Mouse (Mus musculus) thymus, adult 18-20 months (tissue): ENCODE results near the gene Rps3.

Source experiments
- DNase-seq, 2 experiments: peaks; one replicate each; pipeline ENCODE4 v3.0.0; 2022; ENCODE audit warnings: mixed read lengths in 2 of 2

Rps3 gene

DNA sequence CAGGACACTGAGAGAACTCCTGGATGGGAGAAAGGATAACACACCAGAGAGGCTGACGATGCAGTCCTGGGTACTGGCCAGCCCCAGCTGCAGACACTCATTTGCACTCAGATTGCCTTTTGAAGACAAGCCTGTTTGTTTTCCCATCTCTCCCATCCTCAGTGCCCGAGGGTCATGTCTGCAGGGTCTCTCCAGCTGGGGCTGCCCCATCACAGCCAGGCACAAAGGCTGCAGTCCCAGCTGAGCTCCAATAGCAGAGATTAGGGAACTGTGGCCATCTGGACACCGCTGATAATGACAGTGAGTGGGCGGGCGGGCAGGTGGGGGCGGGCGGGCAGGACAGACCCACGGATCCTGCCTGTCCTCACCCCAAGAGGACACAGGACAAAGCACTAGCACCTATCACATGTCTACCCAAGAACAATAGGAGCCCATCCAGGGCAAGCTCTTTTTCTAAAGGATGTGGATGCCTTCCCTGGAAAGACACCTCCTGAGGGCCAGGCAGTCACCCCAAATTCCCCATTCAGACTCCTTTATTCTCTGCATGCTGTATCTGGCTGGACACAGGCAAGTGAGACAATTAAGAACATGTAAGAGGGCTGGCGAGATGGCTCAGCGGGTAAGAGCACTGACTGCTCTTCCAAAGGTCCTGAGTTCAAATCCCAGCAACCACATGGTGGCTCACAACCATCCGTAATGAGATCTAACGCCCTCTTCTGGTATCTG is 8.5 kb downstream of the Rps3 start:
- DNase-seq = no peak

DNA sequence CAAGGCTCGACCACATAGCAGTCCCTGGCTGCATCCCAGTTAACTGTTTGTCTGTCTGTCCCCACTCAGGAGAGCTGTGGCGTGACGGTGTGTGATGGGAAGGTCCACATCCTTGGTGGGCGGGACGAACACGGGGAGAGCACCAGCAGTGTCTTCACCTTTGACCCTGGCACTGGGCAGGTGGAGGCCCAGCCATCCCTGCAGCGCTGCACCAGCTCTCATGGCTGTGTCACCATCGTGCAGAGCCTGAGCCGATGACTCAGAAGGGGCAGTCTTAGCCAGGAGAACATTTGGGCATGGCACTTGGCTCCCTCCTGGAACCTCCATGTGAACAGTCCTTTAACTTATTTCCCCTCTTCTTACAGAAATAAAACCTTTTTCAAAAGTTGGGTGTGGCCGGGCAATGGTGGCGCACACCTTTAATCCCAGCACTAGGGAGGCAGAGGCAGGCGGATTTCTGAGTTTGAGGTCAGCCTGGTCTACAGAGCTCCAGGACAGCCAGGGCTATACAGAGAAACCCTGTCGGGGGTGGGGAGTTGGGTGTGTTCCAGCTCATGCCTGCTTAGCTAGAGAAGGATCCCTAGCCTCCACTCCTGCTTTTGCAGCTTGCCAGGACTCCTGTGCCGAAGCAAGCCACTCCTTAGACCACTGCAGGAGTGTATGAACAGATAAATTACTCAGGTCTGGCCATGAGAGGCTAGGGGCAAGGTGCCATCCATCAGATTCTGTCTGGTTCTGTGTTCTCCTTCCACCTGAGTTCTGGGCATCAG is 9.7 kb downstream of the Rps3 start:
- no peak for DNase-seq

DNA sequence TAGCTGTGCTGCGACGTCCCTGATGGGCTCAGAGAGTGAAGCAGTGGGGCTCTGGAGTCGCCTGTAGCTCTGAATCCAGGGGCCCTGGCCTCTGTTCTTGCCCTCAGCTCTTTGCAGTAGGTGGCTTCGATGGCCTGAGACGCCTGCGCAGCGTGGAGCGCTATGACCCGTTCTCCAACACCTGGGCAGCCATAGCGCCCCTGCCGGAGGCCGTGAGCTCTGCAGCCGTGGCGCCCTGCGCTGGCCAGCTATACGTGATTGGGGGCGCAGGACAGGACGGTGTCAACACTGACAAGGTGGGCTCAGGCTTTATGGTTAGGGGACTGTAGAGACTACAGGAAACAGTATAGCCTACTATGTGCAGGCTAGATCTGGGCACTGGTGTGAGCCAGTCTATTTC is 12.0 kb downstream of the Rps3 start:
- no peak for DNase-seq

DNA sequence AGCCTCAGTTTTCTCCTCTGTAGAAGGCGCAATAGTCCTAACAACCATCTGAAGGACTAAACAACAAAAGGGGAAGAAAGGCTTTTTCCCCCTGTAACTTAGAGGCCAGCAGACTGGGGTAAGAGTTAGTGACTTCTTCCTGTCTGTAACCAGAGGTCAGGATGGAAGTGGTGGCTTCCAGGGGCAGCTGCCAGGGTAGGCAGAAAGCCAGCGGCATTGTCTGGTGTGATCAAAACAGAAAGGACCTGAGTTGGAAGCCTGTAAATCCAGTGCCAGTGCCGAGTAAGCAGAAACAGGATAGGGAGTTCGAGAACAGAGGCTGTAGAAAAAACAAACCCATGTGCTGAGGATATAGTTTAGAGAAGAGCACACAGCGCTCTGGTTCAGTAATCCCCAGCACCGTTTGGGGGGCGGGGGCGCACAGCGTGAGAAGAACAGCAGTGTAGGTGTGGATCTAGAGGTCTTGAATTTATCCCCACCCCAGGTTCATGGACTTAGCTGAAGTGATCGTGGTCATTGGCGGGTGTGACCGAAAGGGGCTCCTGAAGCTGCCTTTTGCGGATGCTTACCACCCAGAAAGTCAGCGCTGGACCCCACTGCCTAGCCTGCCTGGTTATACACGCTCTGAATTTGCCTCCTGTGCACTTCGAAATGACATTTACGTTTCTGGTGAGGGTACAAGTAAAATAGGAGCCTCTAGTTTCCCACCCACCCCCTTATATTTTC is 13.7 kb downstream of the Rps3 start:
- DNase-seq = no peak

DNA sequence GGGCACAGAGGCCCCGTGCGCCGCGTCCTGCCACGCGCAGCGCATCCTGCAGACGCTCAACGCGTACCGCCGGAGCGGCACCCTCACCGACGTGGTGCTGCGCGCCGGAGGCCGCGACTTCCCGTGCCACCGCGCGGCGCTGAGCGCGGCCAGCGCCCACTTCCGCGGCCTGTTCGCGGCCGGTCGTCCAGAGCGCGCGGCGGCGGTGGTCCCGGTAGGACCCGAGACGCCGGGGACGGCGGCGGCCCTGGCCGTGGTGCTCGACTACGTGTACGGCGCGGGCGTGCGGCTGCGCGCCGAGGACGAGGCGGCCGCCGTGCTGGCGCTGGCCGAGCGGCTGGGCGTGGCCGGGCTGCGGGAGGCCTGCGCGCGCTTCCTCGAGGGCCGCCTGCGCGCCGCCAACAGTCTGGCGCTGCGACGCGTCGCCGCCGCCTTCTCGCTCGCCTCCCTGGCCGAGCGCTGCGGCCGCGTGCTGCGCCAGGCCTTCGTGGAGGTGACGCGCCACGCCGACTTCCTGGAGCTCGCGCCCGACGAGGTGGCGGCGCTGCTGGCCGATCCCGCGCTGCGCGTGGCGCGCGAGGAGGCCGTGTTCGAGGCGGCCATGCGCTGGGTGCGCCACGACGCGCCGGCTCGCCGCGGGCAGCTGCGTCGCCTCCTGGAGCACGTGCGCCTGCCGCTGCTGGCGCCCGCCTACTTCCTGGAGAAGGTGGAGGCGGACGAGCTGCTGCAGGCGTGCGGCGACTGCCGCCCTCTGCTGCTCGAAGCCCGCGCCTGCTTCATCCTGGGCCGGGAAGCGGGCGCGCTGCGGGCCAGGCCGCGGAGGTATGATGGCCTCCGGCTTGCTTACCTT is 15.0 kb downstream of the Rps3 start:
- peak; percentile 69 for DNase-seq

DNA sequence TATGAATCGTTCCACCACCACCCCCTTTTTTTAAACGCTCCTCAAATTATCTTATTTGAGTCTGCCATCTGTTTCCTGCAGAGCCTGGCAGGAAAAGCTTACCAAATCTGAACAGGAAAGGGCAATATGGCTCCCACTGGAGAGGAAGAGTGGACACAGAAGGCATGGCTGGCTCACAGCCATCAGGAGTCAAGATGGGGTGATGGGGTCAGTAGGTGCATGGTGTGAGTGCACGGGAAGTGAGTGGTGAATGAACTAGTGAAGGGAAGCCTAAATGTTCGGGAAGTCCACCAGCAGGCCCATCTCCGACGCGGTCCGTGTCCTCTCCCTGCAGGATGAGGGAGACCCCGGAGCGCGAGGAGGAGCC is 15.6 kb downstream of the Rps3 start:
- DNase-seq = no peak

DNA sequence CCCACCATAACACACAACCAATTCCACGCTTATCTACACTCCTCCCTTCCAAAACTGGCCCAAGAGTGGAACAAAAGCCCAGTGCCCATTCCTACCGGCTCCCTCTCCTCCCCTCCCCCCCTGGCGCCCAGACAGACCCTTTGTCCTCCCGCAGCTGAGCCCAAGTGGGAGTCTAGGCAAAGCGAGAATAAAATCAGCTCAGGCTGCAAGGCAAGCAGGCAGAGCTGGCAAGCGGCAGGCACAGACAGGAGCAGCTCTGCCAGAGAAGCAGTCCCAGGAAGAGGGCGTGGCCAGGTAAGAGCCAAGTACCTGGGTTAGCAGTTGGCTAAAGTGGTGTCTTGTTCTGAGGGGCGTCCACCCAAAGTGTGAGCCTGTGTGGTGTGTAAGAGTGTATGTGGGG is 17.7 kb downstream of the Rps3 start, which contains the start of gene Klhl35:
Gene Klhl35, plus strand, starts transcription at position 194 of the 400 bp plus-strand sequence.
- DNase-seq = no peak

DNA sequence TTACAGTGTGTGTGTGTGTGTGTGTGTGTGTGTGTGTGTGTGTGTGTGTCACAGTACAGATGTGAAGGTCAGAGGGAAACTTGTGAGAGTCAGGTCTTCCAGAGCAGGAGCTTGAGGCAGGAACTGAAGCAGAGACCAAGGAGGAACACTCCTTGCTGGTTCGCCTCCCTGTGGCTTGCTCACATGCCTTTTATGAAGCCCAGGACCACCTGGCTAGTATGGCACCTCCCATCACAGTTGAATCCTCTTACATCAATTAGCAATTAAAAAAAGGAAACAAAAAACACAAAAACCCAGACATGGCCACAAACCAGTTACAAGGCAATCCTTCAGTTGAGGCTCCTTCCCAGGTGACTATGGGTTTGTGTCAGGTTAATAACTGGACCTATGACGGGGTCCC is 20.4 kb downstream of the Rps3 start:
- DNase-seq = no peak

DNA sequence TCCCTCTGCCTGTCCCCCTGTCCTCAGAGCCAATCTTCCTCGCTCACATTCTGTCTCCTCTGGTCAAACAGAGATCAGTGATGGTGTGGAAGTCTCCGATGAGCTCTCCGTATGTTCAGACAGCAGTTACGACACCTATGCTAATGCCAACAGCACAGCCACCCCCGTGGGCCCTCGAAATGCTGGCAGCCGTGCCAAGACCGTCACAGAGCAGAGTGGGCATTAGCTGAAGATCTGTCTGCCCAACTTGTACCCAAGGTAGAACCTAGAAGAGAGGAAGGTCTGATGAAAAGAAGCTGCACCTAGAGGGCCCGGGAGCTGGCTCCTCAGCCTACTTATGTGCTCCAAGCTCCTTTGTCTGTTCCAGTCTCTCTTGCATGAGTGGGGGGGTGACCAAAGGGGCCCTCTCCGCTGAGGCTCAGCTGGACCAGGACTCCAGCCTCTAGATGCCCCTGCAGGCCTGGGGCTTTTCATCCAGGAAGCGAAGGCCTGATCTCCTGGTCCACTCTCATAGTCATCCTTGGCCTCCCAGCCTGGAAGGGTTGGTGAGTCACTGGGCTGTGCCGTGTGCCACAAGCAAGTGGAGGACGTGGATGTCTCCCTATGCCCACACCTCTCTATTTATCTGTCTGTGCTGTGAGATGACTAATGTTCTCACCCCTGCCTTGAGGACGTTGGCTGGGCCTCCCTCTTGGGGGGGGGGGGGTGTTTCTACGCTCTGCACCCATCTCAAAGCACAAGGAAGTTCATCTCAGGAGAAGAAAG is 23.5 kb downstream of the Rps3 start:
- DNase-seq = no peak

DNA sequence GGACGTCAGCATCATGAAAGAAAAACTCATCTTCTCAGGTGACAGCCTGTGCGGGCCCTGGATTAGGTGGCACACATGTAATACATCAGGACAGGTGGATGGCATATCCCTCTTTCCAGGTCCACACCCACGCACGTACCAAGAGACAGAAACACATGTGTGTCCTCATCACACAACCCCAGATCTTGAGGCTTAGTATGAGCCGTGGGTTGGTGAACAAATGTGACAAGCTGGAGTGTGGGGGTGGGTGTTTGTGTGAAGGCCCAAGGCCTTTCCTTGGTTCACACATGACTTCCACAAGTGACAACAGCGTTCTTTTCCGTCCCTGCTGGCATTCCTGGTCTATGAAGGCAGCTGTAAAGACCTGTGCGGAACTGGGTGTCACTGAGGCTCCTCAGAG is 24.7 kb downstream of the Rps3 start:
- DNase-seq = no peak

DNA sequence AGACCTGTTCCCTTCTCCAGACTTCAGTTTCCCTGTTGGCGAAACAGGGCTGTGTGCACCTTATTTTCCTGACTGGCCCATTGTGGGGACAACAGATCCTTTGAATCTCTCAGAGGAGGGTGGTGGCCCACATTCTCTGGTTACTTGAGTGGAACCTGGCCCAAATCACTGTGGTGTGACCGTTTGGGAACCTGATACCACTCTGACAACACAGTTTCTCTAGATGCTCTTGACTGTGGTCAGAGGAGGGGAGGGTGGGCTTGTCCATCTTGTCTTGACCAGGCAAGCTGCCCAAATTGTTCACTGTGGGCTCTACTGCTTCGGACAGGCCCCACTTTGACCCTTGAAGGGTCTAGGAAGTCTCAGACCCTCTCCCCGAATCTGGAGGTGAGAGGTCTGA is 29.5 kb downstream of the Rps3 start:
- no peak for DNase-seq

DNA sequence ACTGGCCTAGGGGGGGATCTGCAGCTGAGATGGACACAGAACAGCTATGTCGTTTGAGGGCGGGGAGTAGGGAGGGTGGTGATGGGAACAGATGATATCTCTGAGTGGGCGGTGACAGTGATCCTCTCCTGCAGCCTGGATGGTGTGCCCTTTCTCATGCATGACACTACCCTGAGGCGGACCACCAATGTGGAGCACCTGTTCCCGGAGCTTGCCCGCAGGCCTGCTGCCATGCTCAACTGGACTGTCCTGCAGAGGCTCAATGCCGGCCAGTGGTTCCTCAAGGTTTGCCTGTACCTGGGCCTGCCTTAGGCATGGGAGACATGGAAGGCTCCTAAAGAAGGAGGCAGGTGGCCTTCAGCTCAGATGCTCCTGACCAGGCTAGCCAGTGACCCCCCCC is 30.7 kb downstream of the Rps3 start:
- no peak for DNase-seq

DNA sequence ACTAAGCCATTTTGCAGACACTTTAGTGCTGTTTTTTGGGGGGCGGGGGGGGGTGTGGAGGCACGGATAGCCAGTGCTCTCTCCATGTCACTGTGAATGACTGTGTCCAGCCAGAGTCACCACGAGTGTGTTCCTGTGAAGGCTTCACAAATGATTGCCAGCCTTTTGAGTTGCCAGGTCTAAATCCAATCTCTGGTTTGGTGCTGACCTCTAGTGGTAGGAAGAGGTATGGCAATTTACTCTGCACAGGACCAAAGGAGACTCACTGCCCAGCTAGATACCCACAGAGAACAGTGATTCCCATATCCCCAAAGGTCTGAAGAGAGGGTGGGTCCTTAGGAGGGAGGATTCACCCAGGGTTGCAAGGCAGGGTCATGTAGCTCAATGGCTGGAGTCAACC is 32.8 kb downstream of the Rps3 start:
- DNase-seq = peak in 1 of 2 experiments; percentile 35

DNA sequence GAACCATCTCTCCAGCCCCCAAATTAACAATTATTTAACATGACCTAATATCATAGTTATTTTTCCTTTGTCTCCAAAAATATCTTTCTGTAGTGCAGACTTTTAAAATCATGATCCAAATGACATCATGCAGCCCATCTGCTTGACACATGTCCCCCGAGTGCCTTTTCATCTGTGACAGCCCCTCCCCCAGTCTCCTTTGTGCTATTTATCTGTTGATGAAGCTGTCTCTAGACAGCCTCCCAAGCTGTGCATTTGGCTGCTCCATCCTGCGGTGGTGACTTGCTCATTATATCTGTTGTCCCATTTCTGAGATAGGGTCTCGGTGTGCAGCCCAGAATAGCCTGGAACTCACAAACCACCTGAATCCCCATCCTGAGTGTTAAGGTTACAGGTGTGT is 33.8 kb downstream of the Rps3 start:
- no peak for DNase-seq

DNA sequence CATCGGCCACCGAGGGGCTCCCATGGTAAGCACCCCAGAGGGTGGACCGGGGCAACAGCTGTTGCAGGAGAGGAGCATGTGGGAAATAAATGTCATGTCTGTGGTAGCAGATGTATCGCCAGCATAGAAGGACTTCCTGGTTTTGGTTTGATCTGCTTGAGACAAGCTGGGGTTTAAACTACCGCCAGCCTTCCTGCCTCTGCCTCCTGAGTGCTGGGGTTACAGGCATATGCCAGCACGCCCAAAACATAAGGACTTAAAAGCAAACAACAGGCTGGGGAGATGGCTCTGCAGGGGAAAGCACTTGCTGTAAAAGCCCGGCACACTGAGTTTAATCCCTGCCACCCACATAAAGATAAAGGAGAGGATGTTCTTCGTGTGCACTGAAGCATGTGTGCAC is 34.5 kb downstream of the Rps3 start:
- peak in 1 of 2 experiments; percentile 23 for DNase-seq

DNA sequence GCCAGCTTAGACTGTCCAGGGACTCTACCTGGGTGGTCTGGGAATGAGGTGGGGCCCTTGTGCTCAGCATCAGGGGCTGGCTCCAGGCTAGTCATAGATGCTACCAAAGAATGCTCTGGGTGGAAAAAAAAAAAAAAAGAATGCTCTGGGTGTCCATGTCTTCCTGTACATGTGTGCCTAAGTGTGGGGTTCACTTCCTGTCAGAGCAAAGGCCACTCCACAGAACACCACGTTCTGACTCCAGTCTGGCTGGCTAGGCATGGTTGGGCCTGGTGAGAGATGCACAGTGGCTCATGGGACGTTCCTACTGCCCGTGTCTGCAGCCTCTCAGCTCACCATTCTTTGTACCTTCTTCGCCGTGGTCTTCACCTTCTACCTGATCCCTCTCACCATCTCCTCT is 34.9 kb downstream of the Rps3 start:
- DNase-seq = no peak

DNA sequence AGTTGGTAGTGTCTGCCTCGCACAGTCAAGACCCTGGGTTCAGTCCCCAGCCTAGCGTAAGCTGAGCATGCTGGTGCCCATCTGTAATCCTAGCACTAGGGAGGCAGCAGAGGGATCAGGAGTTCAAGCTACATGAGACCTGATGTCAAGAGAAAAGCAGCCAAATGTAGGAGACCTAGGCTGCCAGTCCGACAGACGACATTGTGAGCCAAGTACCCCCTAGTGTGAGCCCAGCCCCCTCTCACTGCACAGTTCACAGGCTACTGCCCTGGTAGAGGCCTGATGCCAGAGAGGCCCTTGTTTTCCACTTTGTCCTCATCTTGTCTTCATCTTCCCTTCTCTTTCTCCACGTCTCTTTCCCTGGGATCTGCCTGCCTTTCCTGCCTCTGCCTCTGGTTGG is 36.2 kb downstream of the Rps3 start:
- no peak for DNase-seq

DNA sequence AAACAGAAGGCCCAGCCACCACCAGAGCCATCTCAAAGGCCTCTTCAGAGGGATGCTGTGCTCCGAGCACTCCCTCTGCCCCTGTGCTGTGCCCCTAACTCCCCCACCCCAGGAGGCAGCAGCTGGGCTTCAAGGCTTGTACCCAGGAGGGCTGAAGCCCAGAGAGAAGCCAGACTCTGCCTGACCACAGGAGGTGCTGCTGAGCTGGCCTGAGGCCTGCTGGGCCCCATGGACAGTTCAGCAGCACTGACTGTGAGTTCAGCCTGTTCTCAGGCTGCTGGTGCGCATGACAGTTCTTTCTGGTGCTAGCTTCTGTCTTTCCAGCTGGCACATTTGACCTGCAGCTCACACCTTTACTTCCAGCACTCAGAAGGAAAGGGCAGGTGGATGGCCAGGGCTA is 37.7 kb downstream of the Rps3 start:
- DNase-seq = no peak

DNA sequence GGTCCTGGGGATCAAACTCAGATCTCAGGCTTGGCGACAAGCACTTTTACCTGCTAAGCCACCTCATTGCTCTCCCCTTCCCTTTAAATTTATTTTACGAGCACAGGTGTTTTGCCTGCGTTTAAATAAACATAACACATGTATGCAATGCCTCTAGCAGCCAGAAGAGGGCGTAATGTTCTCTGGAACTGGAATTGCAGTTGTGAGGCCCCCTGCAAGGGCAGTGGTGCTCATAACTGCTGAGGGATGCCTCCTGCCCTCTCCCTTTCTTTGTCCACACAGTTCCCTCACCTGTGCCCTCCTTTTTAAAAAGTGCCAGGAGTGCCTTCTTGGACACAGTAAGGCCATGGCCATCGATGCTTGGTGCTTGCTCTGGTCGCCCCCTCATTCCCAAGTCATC is 39.5 kb downstream of the Rps3 start:
- DNase-seq = no peak

DNA sequence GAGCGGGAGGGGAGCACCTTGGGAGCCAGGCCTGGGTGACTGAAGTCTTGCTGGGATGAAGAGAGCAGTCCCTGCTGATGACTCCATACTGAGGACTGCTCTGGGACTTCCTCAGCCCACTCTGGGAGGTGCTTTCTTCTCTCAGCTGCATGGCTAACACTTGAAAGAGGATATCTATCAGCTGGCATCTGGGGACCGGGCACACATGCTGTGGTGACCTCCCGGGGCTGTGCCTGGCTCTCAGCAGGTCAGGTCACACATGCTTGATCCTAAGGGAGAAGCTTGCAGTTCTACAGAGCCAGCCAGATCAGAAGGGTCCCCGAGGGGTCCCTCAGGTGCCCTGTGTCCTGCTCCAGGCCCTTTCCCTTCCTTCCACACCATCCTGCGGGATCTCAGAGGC is 40.4 kb downstream of the Rps3 start:
- DNase-seq = no peak

DNA sequence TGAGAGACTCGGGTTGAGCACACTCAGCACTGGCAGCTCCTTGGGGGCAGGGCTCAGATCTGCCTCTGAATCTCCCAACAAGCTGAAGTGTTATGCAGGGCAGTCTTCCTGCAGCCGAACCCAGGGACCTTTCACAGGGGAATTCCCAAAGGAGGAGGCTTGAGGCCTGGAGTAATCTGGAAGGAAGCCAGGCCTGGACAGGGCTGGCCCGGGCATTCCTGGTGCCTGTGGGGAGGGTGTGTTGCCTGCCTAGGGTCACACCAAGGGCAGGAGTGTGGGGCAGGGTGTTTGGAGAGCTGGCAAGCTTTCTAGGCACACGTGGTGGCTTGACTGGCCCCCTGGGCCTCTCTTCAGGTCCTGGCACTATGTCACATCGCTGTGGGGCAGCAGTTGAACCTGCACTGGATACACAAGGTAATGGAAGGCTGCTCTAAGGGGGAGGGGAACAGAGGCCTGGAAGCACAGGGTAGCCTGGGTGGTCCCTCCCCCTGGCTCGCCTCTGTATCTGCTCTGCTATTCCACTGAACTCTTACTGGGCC is 41.9 kb downstream of the Rps3 start:
- DNase-seq = no peak

DNA sequence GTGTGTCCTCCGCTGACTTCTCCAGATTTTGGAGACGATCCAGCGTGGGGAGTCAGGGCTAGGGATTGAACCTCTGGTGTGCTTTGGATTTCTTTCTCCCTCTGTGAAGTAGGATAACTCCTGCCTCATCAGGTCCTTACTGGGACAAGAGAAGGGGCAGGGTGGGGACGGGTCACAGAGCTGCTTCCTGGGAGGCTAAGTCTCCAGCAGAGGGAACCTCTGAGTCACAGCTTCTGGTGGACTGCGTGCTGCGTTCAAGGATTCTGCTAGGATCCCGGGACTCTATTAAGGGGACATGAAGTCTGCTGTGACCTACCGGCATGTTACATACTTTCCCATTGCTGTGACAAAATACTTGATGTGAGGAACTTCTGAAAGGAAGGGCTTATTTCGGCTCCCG is 44.7 kb downstream of the Rps3 start:
- no peak for DNase-seq
